Mouse (Mus musculus): ENCODE data around the gene Eif2ak4. TPM values are rescaled to one million over a fixed set of nuclear protein-coding genes. Genes with fewer than 3 reads are reported as not detected.

Eif2ak4 gene
- polyA plus RNA-seq, 1 experiment from 2014 or later = 13.0 TPM

GRCm38 (mm10) chr2:118390072-118390471 is 1.7 kb downstream of the Eif2ak4 start:
- Histone ChIP-seq H3K27me3 (ENCODE audit: control insufficient read depth, insufficient read depth, low read length) (no peaks in the 10 kb centered on the region), H3K9ac (ENCODE audit: low read length) (no peak overlapping the region), H3K27ac (replicated peaks; ENCODE audit: low read depth, low read length) (no peak overlapping the region), H3K4me3 (ENCODE audit: low read depth, low read length) (no peak overlapping the region), H3K4me1 (ENCODE audit: control insufficient read depth, insufficient read depth, low read length) (0 out of 2 replicates have a peak, but pooled peaks cover 4% of the 10 kb centered on the region), H3K4me2 (ENCODE audit: low read depth, severe bottlenecking) (no peak overlapping the region), H3K9me3 (ENCODE audit: control insufficient read depth, low read length) (no peaks in the 10 kb centered on the region), H3K36me3 (ENCODE audit: control insufficient read depth, insufficient read depth, low read length) (no peaks in the 10 kb centered on the region)
- DNase-seq (ENCODE audit: low spot score) = no peak
- 92% methylated on average over 5 of the region's 5 CpGs for WGBS
- ATAC-seq (ENCODE audit: insufficient number of reproducible peaks, low FRiP score, low TSS enrichment, low read depth) = no peak

DNA sequence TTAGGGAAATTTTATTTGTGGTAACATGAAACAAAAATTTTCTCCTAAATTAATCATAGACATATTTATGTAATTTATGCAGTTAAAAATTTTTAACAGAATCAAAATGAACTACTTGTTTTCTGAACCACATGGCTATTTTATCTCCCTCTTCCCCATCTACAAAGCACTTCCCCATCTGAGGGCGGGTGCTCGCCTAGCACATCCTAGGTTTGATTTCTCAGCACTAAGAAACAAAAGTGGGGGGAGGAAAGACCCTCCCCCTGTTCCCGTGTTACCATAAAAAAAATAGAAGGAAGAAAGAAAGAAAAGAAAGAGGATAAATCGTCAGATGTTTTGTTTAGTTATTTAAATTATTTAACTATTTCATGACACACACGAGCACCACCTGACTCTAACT is 2.8 kb downstream of the Eif2ak4 start:
- DNase-seq (ENCODE audit: low spot score) (no peak), ATAC-seq (ENCODE audit: insufficient number of reproducible peaks, low FRiP score, low TSS enrichment, low read depth) (no peak)
- Histone ChIP-seq H3K4me1 (ENCODE audit: control insufficient read depth, insufficient read depth, low read length) (0 out of 2 replicates have a peak, but pooled peaks cover 4% of the 10 kb centered on the region), H3K9ac (ENCODE audit: low read length) (no peak overlapping the region), H3K4me2 (ENCODE audit: low read depth, severe bottlenecking) (no peak overlapping the region), H3K4me3 (ENCODE audit: low read depth, low read length) (no peak overlapping the region), H3K27ac (replicated peaks; ENCODE audit: low read depth, low read length) (no peak overlapping the region), H3K27me3 (ENCODE audit: control insufficient read depth, insufficient read depth, low read length) (no peaks in the 10 kb centered on the region), H3K9me3 (ENCODE audit: control insufficient read depth, low read length) (no peaks in the 10 kb centered on the region), H3K36me3 (ENCODE audit: control insufficient read depth, insufficient read depth, low read length) (no peaks in the 10 kb centered on the region)
- WGBS = 85% methylated on average over 5 of the region's 5 CpGs

- Histone ChIP-seq H3K27me3 (ENCODE audit: control insufficient read depth, insufficient read depth, low read length) (no peaks in the 10 kb centered on the region), H3K4me3 (ENCODE audit: low read depth, low read length) (no peak overlapping the region), H3K27ac (replicated peaks; ENCODE audit: low read depth, low read length) (no peak overlapping the region), H3K36me3 (ENCODE audit: control insufficient read depth, insufficient read depth, low read length) (no peaks in the 10 kb centered on the region; the same call in 1 of the 2 replicates), H3K4me1 (ENCODE audit: control insufficient read depth, insufficient read depth, low read length) (no peaks in the 10 kb centered on the region), H3K9me3 (ENCODE audit: control insufficient read depth, low read length) (no peaks in the 10 kb centered on the region), H3K9ac (ENCODE audit: low read length) (no peak overlapping the region), H3K4me2 (ENCODE audit: low read depth, severe bottlenecking) (no peak overlapping the region)
- ATAC-seq (ENCODE audit: insufficient number of reproducible peaks, low FRiP score, low TSS enrichment, low read depth) (no peak), DNase-seq (ENCODE audit: low spot score) (no peak)
- WGBS = 88% methylated on average over 5 of the region's 5 CpGs
Observed at GRCm38 (mm10) chr2:118399751-118400150, 11.3 kb downstream of the Eif2ak4 start.

- WGBS = 87% methylated on average over 5 of the region's 5 CpGs
Observed at GRCm38 (mm10) chr2:118401834-118402727, 13.7 kb downstream of the Eif2ak4 start.

GRCm38 (mm10) chr2:118404336-118404735 is 15.9 kb downstream of the Eif2ak4 start:
- WGBS = 85% methylated on average over 5 of the region's 5 CpGs
- Histone ChIP-seq H3K4me1 (ENCODE audit: control insufficient read depth, insufficient read depth, low read length) (no peaks in the 10 kb centered on the region), H3K27me3 (ENCODE audit: control insufficient read depth, insufficient read depth, low read length) (no peaks in the 10 kb centered on the region), H3K9me3 (ENCODE audit: control insufficient read depth, low read length) (no peaks in the 10 kb centered on the region), H3K9ac (ENCODE audit: low read length) (no peak overlapping the region), H3K27ac (replicated peaks; ENCODE audit: low read depth, low read length) (no peak overlapping the region), H3K4me3 (ENCODE audit: low read depth, low read length) (no peak overlapping the region), H3K36me3 (ENCODE audit: control insufficient read depth, insufficient read depth, low read length) (no peaks in the 10 kb centered on the region; the same call in 1 of the 2 replicates), H3K4me2 (ENCODE audit: low read depth, severe bottlenecking) (no peak overlapping the region)
- ATAC-seq (ENCODE audit: insufficient number of reproducible peaks, low FRiP score, low TSS enrichment, low read depth) (no peak), DNase-seq (ENCODE audit: low spot score) (no peak)

More at GRCm38 (mm10) chr2:118401834-118402727, 13.7 kb downstream of the Eif2ak4 start:
- no peak for ATAC-seq (ENCODE audit: insufficient number of reproducible peaks, low FRiP score, low TSS enrichment, low read depth)
- Histone ChIP-seq H3K36me3 (ENCODE audit: control insufficient read depth, insufficient read depth, low read length) (no peaks in the 10 kb centered on the region; the same call in 1 of the 2 replicates), H3K4me2 (ENCODE audit: low read depth, severe bottlenecking) (no peak overlapping the region), H3K4me1 (ENCODE audit: control insufficient read depth, insufficient read depth, low read length) (no peaks in the 10 kb centered on the region), H3K4me3 (ENCODE audit: low read depth, low read length) (no peak overlapping the region), H3K27me3 (ENCODE audit: control insufficient read depth, insufficient read depth, low read length) (no peaks in the 10 kb centered on the region), H3K27ac (replicated peaks; ENCODE audit: low read depth, low read length) (no peak overlapping the region), H3K9me3 (ENCODE audit: control insufficient read depth, low read length) (no peaks in the 10 kb centered on the region), H3K9ac (ENCODE audit: low read length) (no peak overlapping the region)
- DNase-seq (ENCODE audit: low spot score) = no peak

DNA sequence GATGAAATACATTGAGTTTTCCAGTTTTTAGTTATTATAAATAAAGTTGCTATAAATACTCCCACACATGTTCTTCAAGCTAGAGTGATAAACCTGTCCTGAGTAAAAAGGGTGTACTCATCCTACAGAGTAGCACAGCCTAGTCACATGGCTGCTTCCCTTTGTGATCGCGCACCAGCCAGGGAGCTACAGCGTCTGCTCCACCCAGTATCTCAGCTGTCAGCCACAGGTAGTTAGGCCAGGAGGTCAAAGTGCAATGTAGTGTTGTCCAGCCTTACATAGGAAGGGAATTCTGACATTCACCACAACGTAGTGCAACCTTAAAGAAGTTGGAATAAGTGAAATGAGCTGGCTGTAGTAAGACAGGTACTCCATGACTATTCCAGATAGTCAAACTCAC is 17.1 kb downstream of the Eif2ak4 start:
- H3K4me3 ChIP-seq (ENCODE audit: low read depth, low read length) = no peak overlapping the region
- no peaks in the 10 kb centered on the region for H3K27me3 ChIP-seq (ENCODE audit: control insufficient read depth, insufficient read depth, low read length)
- DNase-seq (ENCODE audit: low spot score) (no peak), ATAC-seq (ENCODE audit: insufficient number of reproducible peaks, low FRiP score, low TSS enrichment, low read depth) (no peak)
- no peak overlapping the region for H3K27ac ChIP-seq (replicated peaks; ENCODE audit: low read depth, low read length)
- H3K9ac ChIP-seq (ENCODE audit: low read length) = no peak overlapping the region
- H3K9me3 ChIP-seq (ENCODE audit: control insufficient read depth, low read length) = no peaks in the 10 kb centered on the region
- no peaks in the 10 kb centered on the region; the same call in 1 of the 2 replicates for H3K36me3 ChIP-seq (ENCODE audit: control insufficient read depth, insufficient read depth, low read length)
- H3K4me2 ChIP-seq (ENCODE audit: low read depth, severe bottlenecking) = no peak overlapping the region
- no peaks in the 10 kb centered on the region for H3K4me1 ChIP-seq (ENCODE audit: control insufficient read depth, insufficient read depth, low read length)
- 87% methylated on average over 4 of the region's 4 CpGs for WGBS

GRCm38 (mm10) chr2:118406811-118407210 is 18.4 kb downstream of the Eif2ak4 start:
- no peak overlapping the region for H3K27ac ChIP-seq (replicated peaks; ENCODE audit: low read depth, low read length)
- no peak for ATAC-seq (ENCODE audit: insufficient number of reproducible peaks, low FRiP score, low TSS enrichment, low read depth)
- no peaks in the 10 kb centered on the region for H3K4me1 ChIP-seq (ENCODE audit: control insufficient read depth, insufficient read depth, low read length)
- no peaks in the 10 kb centered on the region for H3K27me3 ChIP-seq (ENCODE audit: control insufficient read depth, insufficient read depth, low read length)
- no peaks in the 10 kb centered on the region for H3K36me3 ChIP-seq (ENCODE audit: control insufficient read depth, insufficient read depth, low read length)
- H3K4me2 ChIP-seq (ENCODE audit: low read depth, severe bottlenecking) = no peak overlapping the region
- WGBS = 84% methylated on average over 2 of the region's 2 CpGs
- no peaks in the 10 kb centered on the region for H3K9me3 ChIP-seq (ENCODE audit: control insufficient read depth, low read length)
- no peak overlapping the region for H3K4me3 ChIP-seq (ENCODE audit: low read depth, low read length)
- no peak for DNase-seq (ENCODE audit: low spot score)
- H3K9ac ChIP-seq (ENCODE audit: low read length) = no peak overlapping the region

DNA sequence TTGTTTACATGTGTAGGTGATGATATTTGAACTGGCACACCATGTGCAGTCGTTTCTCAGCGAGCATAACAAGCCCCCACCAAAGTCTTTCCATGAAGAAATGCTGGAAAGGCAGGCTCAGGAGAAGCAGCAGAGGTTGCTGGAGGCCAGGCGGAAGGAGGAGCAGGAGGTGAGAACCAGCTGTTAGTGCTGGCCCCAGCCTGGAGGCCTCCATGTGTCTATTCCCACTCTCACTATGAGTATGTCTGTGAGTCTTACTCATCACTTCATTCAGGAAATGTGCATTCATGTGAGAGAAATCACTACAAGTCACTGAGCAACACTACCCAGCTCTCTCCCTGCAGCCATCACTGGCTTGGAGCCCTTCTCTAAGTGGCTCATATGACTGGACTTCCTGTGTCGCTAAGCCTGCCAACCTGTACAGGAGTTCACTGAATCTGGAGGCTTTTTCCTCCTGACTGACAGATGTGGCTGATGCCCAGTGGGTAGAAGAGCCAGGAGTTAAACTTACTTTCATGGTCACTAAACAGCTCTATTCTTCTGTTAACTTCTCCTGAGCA is 20.0 kb downstream of the Eif2ak4 start:
- no peak overlapping the region for H3K4me3 ChIP-seq (ENCODE audit: low read depth, low read length)
- H3K9me3 ChIP-seq (ENCODE audit: control insufficient read depth, low read length) = no peaks in the 10 kb centered on the region
- H3K4me2 ChIP-seq (ENCODE audit: low read depth, severe bottlenecking) = no peak overlapping the region
- ATAC-seq (ENCODE audit: insufficient number of reproducible peaks, low FRiP score, low TSS enrichment, low read depth) (no peak), DNase-seq (ENCODE audit: low spot score) (no peak)
- no peak overlapping the region for H3K27ac ChIP-seq (replicated peaks; ENCODE audit: low read depth, low read length)
- H3K27me3 ChIP-seq (ENCODE audit: control insufficient read depth, insufficient read depth, low read length) = no peaks in the 10 kb centered on the region
- H3K4me1 ChIP-seq (ENCODE audit: control insufficient read depth, insufficient read depth, low read length) = no peaks in the 10 kb centered on the region
- H3K9ac ChIP-seq (ENCODE audit: low read length) = no peak overlapping the region
- 89% methylated on average over 4 of the region's 4 CpGs for WGBS
- no peaks in the 10 kb centered on the region for H3K36me3 ChIP-seq (ENCODE audit: control insufficient read depth, insufficient read depth, low read length)

Measured in limb, embryonic 11.5 days (tissue).